Mouse (Mus musculus) thymus, adult 2 months (tissue): Measurements from ENCODE around the gene Gnb1.

Experiments used
- CTCF ChIP-seq: fragments of 200-500 bp; IDR thresholded peaks from 2 replicates; pipeline ENCODE4 v1.5.1; 2012; ENCODE audit warnings: mild to moderate bottlenecking, control low read depth, low read length, moderate library complexity, borderline replicate concordance; ENCODE audit not compliant: control insufficient read depth, poor library complexity, insufficient read depth; ENCODE audit errors: extremely low read depth
- POLR2A ChIP-seq: fragments of 200-500 bp; IDR thresholded peaks from 2 replicates; pipeline ENCODE4 v1.6.1; 2012; ENCODE audit warnings: mild to moderate bottlenecking, low read length, control low read depth, moderate library complexity; ENCODE audit not compliant: control insufficient read depth, poor library complexity, insufficient read depth; ENCODE audit errors: extremely low read depth

- TF ChIP-seq CTCF (no peak), POLR2A (no peak)
Measured at GRCm38 (mm10) chr4:155559454-155559853, 68.3 kb downstream of the Gnb1 start.
